Mouse (Mus musculus) cerebellum, adult (tissue): ENCODE measurements around the gene Ptprk.
A peak's percentile ranks its signal among the peaks of the same experiment; 100 is the strongest.

Experiments
- ATAC-seq: cut with Nextera tagmentation; 2 replicates; pipeline ENCODE4 v1.9.2; 2017; ENCODE audit warnings: mild to moderate bottlenecking, moderate library complexity, mixed read lengths; ENCODE audit not compliant: insufficient number of reproducible peaks, low FRiP score, low TSS enrichment

The Ptprk gene

GRCm38 (mm10) chr10:28395610-28396519 is 321.2 kb downstream of the Ptprk start:
- no peak for ATAC-seq

DNA sequence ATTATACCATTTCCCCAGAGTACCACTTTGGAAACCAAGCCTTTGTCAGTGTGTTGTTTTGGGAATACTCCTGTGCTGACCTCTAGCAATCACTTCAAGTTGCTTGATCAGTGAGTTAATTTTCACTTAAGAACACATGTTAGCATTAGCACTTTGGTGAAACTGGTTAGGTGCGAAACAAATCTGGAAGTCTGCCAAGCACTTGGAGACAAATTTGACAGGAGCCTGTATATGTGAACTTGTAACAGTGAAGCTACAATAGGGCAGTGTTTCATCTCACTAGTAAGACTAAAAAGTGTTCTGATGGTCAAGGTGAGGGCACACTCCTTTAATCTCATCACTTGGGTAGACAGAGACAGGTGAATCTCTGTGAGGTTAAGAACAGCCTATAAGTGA is 321.9 kb downstream of the Ptprk start:
- no peak for ATAC-seq

GRCm38 (mm10) chr10:28401796-28402195 is 327.2 kb downstream of the Ptprk start:
- no peak for ATAC-seq

- no peak for ATAC-seq
These were observed 334.4 kb downstream of the Ptprk start for GRCm38 (mm10) chr10:28408980-28409379.

DNA sequence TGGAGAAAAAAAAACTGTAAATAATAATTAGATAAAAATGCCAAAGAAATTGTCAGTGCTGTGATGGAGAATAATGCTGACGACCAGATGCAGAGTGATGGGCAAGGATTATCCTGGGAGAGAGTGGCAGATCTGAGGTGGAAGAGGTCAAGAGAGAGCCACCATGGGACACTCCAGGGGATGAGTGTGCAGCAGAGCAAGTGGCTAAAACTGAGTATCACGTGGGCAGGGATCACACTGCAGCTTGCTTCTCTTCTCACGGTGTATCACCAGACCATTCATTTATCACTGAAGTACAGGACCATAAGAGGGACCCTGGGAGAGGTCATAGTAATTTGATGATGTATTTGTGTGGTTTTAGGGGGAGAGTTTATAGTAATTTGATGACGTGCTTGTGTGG is 340.2 kb downstream of the Ptprk start:
- no peak for ATAC-seq

GRCm38 (mm10) chr10:28422622-28423021 is 348.0 kb downstream of the Ptprk start:
- ATAC-seq: no peak

DNA sequence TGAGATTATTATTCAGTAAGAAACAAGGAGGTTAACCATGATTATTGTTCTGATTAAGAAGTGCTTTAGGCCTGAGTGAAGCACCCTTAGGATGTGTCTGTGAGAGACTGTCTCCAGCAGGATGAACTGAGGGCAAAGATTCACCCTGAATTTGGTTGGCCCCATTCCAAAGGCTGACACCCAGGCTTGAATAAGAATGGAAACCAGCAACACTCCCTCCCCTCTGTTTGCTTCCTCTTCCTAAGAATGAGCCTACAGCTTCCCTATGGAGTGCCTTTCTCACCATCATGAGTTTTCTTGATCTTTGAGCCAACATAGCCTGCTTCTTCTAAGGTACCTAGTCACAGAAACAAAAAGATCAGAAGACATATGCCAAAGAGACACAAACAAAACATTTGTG is 350.8 kb downstream of the Ptprk start:
- ATAC-seq: no peak

- ATAC-seq: no peak
These were observed 361.5 kb downstream of the Ptprk start for GRCm38 (mm10) chr10:28436084-28436483.

- ATAC-seq: no peak
These were observed 375.2 kb downstream of the Ptprk start for GRCm38 (mm10) chr10:28449853-28450252.

- peak; percentile 70; the same call in 1 of the 2 replicates for ATAC-seq
These were observed 376.0 kb downstream of the Ptprk start for GRCm38 (mm10) chr10:28450642-28451041.

DNA sequence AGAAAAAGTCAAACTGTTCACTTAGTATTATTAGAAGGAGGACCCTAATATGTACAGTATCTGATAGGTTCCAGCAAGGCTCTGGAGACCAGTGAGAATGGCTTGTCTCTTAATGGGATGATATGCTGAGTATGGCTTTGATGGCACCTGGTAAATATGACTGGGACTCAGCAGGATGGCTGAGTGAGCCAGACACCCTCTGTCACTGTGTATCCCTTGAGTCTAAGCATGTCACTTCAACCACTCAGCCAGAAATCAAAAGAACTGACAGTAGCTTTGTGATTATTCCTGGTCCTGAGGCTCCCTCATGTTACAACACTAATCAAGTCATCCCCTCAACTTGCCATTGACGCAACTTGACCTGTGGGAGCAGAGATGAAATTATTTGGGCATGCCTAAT is 383.4 kb downstream of the Ptprk start:
- peak; percentile 36; the same call in 1 of the 2 replicates for ATAC-seq

GRCm38 (mm10) chr10:28459963-28460362 is 385.3 kb downstream of the Ptprk start:
- ATAC-seq: no peak

DNA sequence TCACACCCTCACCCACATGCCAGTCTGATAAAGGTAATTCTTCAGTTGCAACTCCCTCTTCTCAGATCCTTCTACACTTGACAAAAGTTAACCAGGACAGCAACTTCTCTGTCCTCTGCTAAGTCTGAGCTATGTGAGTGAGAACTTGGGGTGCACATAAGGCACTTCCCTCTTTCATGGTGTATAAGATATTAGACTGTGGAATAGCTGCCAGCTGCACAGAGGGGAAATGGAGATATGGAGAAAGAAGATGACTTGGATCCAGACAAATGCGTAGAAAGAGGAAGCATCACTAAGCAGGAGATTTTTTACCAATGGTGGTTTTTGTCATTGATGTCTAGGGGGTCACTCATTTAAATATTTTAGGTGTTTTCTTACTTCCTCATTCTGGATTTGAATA is 389.1 kb downstream of the Ptprk start:
- ATAC-seq: no peak

DNA sequence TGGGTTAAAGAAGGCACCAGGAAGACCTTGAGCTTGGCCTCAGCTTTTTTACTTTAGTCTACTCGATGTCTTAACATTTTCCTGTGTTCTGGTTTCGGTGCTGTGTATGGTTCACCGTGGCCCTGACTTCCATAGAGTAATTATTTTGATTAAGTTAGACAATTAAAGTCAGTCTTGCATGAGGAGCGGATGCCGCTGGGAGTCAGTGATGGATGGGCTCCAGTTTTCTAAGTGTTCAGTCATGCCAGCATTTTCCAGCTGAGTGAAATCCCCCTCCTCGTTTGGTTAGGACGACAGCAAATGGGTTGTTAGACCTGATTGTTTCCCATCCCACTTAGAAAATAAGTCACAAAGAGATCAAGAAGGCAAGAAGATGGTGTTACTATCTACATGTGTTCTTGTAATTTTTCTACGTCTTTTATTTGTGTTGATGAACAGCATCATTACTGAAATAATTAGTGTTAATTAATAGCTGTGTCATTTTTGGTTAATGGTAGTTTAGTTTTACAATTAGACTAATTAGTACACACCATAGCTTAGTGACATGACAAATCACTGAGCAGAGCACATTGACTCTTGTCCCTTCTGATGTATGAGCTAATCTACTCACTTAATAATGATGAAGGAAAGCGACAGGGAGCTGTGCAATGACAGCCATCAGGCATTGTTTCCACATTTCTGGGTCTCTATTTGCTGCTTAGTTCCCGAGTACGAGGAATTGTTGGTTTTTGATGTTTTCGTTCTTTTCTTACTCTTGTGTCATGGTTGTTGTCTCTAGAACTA is 390.3 kb downstream of the Ptprk start:
- ATAC-seq: no peak

DNA sequence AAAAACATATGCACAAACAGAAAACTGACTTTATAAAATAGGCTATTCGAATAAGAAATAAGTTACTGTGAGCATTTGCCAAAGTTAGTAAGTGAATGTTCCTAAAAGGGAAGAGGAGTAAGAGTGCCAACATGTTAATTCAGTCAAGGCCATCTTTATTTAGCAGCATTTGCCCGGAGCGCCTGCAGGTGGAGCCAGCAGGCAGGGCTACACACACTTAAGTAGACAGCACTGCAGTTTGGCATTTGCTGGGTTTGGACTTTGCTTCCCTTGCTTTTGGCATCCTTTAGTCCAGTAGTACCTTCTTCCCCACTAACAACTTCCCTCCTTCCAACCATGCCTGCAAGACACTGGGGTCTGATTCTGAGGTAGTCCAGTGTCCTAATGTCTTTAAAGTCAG is 411.0 kb downstream of the Ptprk start:
- peak; percentile 88 for ATAC-seq

- no peak for ATAC-seq
These were observed 416.4 kb downstream of the Ptprk start for GRCm38 (mm10) chr10:28491006-28491405.

GRCm38 (mm10) chr10:28492206-28492605 is 417.6 kb downstream of the Ptprk start:
- peak; percentile 97 for ATAC-seq

DNA sequence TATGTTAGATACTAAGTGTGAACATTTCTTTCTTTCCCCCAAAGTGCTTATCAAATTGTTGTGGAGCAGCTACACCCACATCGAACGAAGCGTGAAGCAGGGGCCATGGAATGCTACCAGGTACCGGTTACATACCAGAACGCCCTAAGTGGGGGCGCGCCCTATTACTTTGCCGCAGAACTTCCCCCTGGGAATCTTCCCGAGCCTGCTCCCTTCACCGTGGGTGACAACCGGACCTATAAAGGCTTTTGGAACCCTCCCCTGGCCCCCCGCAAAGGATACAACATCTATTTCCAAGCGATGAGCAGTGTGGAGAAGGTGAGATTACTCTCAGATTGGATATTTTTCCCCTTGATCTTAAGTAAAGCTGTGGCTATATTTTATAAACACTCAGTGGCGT is 418.2 kb downstream of the Ptprk start:
- no peak for ATAC-seq

DNA sequence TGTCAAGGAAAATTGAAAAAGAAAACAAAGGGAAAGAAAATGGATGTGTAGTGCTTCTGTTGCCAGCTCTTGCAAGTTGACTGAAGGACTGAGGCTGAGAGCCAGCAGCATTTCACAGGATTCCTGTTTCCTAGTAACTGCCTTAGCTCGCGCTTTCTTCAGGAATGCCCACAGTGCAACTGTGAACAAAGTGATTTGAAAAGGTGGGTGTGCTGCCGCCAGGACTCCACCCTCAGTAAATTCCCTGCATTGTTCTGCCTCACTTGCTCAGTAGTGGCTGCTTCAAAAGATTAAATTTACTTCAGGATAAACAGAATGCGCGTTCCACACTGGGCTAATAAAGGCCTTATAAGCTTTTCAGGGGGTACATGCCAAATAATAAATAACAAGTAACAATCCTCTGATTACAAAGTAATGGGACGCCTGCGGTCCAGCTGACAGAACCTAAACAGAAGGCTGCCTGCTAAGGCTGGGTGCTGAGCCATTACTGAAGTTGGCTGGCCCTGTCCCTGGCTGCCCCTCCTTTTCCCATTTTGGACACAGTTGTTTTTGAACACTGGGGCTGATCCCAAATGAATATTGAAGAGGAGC is 418.7 kb downstream of the Ptprk start:
- ATAC-seq: peak; percentile 45

GRCm38 (mm10) chr10:28497791-28498190 is 423.2 kb downstream of the Ptprk start:
- ATAC-seq: no peak

DNA sequence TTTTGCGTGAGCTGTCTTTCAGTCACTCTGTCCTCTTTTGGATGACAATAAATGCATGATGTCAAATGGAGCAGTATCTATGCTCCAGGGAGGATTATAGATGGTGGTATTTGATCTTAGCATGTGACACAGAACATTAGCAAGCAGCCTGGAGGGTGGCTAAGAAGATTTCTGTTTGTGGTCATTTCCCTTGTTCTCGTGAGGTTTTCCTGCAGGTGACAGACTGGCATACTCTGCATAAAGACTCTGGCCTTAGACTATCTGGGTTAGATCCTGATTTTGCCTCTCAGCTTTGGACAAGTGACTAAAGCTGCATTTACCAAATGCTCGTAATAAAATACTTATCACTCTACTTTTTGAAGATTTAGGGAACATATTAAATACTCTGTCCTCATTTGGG is 423.9 kb downstream of the Ptprk start:
- no peak for ATAC-seq
